Mouse (Mus musculus): ENCODE measurements around the gene Gls.

DNA sequence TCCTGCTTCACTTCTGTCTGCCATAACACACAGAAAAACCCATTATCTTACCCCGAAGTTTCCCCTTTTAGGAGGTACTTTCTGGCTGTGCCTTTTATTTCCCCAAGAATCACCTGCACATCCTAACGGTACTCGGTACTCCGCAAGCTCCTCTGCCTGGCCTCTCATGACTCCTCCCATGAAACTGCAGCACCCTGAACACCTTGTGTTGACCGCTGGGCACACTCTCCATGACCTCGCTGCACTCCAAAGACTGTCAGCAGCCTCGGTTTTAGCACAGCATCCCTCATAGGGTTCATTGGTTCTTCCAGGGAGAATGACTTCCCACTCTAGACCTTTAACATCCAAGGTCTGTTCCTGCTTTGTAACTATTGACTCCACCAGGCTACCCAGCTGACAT is 62.3 kb downstream of the Gls start:
- TF ChIP-seq POLR2A (IDR thresholded peaks at IDR 0.05; ENCODE audit: borderline replicate concordance, extremely low read depth, low read depth, low read length) (no peak), CTCF (IDR thresholded peaks at IDR 0.05; ENCODE audit: insufficient read depth, low read length) (no peak)
